Mouse (Mus musculus) MEL (cell line): ENCODE measurements at regions not wholly inside any gene's neighbourhood (a gene's known extent, or its start where the extent isn't known, plus 50 kb on each side); places are given as distances from the start of the nearest gene placed in this dataset.

Experiments
- CTCF ChIP-seq, 3 experiments: IDR thresholded peaks in 2 of 3; conservative IDR thresholded peaks in 1 of 3; 2 replicates each; pipeline ENCODE4 v1.5.1; 2011 to 2012; ENCODE audit warnings: low read length in 3 of 3, low read depth in 2 of 3, mild to moderate bottlenecking in 2 of 3, improper control_type of control experiment in 1 of 3, inconsistent platforms in 1 of 3, mixed read lengths in 1 of 3, moderate library complexity in 1 of 3; ENCODE audit not compliant: control insufficient read depth in 1 of 3, insufficient read depth in 1 of 3, poor library complexity in 1 of 3, severe bottlenecking in 1 of 3
- EP300 ChIP-seq, 2 experiments: IDR thresholded peaks; 2 replicates each; pipeline ENCODE4 v1.6.1; 2011; ENCODE audit warnings: improper control_type of control experiment in 2 of 2, low read length in 2 of 2, low read depth in 1 of 2, mild to moderate bottlenecking in 1 of 2
- ETS1 ChIP-seq: IDR thresholded peaks from 2 replicates; pipeline ENCODE4 v1.6.1; 2012; ENCODE audit warnings: low read depth, mild to moderate bottlenecking, inconsistent platforms, low read length, improper control_type of control experiment, moderate library complexity
- HCFC1 ChIP-seq: IDR thresholded peaks from 2 replicates; pipeline ENCODE4 v1.6.1; 2012; ENCODE audit warnings: low read depth, mild to moderate bottlenecking, inconsistent platforms, low read length, improper control_type of control experiment, moderate library complexity
- MAFK ChIP-seq: IDR thresholded peaks from 2 replicates; pipeline ENCODE4 v1.6.1; 2011; ENCODE audit warnings: low read depth, mild to moderate bottlenecking, low read length, improper control_type of control experiment, borderline replicate concordance
- MAX ChIP-seq: IDR thresholded peaks from 2 replicates; pipeline ENCODE4 v1.6.1; 2011; ENCODE audit warnings: low read length, improper control_type of control experiment
- MAZ ChIP-seq: IDR thresholded peaks from 2 replicates; pipeline ENCODE4 v1.6.1; 2012; ENCODE audit warnings: low read depth, mild to moderate bottlenecking, inconsistent platforms, low read length, improper control_type of control experiment
- MEF2A ChIP-seq: IDR thresholded peaks from 2 replicates; pipeline ENCODE4 v1.6.1; 2014; ENCODE audit warnings: low read depth, mild to moderate bottlenecking, inconsistent platforms, low read length, improper control_type of control experiment; ENCODE audit not compliant: poor library complexity, insufficient replicate concordance, severe bottlenecking; ENCODE audit errors: extremely low read depth
- NRF1 ChIP-seq: IDR thresholded peaks from 2 replicates; pipeline ENCODE4 v1.6.1; 2014; ENCODE audit warnings: low read depth, mild to moderate bottlenecking, inconsistent platforms, low read length, improper control_type of control experiment, moderate library complexity; ENCODE audit not compliant: poor library complexity, insufficient read depth, severe bottlenecking
- POLR2AphosphoS5 ChIP-seq: IDR thresholded peaks from 2 replicates; pipeline ENCODE4 v1.6.1; 2012; ENCODE audit warnings: low read depth, borderline replicate concordance, mild to moderate bottlenecking, inconsistent platforms, low read length, moderate library complexity, mixed read lengths
- SIN3A ChIP-seq: IDR thresholded peaks from 2 replicates; pipeline ENCODE4 v1.6.1; 2012; ENCODE audit warnings: low read length, improper control_type of control experiment, inconsistent platforms
- ZNF384 ChIP-seq: IDR thresholded peaks from 2 replicates; pipeline ENCODE4 v1.6.1; 2012; ENCODE audit warnings: low read depth, mild to moderate bottlenecking, inconsistent platforms, low read length, improper control_type of control experiment

DNA sequence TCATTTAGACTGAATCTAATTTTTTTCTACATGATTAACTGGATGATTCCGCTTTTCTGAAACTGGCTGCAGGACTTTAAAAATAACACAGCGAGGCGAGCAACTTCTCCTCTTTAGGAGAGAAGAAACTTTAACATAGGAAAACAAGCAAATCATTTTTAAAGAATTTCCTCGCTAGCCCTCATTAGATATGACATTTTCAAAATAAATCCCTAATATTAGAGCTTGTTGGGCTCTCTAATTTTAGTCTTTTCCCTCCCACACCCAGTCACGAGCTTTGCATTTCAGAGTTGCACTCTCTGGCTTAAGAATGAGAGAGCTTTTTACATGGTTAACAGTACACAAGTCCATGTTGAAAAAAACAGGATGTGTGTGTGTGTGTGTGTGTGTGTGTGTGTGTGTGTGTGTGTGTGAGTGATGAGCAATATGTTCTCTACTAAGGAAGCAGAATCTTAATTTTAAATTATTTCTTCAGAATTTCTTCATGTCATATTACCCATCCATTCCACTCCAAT is 326.5 kb downstream of the Ppp3ca start:
- no peak for TF ChIP-seq MEF2A
- no peak for TF ChIP-seq NRF1
- TF ChIP-seq CTCF (IDR thresholded peaks at IDR 0.05 in 2 of 3, conservative IDR thresholded peaks at IDR 0.05 in 1 of 3; ENCODE audit: control insufficient read depth in 1 of 3, insufficient read depth in 1 of 3, low read depth in 2 of 3, low read length in 3 of 3, poor library complexity in 1 of 3, severe bottlenecking in 1 of 3): no peak
- no peak for TF ChIP-seq HCFC1
- TF ChIP-seq ZNF384: no peak
- TF ChIP-seq MAFK: no peak
- no peak for TF ChIP-seq EP300 (IDR thresholded peaks at IDR 0.05; ENCODE audit: low read depth in 1 of 2, low read length in 2 of 2)
- no peak for TF ChIP-seq MAX
- TF ChIP-seq MAZ: no peak
- no peak for TF ChIP-seq ETS1
- no peak for TF ChIP-seq SIN3A
- no peak for TF ChIP-seq POLR2AphosphoS5
